Mouse (Mus musculus): ENCODE results near the gene Clmn.

- TF ChIP-seq CTCF (IDR thresholded peaks at IDR 0.05) = no peak
- no peak for TF ChIP-seq EP300 (IDR thresholded peaks at IDR 0.05)
Measured at GRCm38 (mm10) chr12:104876053-104876452, 11.2 kb upstream of the Clmn start.
